Comparison of ENCODE assay signal across 2 mouse cellular contexts in genomic region chr6:48801897-48802296, GRCm38 (mm10).
TF ChIP-seq lines count a peak whose summit lies in the region.

No protein-coding gene starts in this region.

TF ChIP-seq in C2C12, 6 proteins besides CTCF, POLR2A, EP300 and RAD21 (continued from another document):
- TF ChIP-seq CEBPB (IDR thresholded peaks at IDR 0.05; ENCODE audit: low read depth): no peak
- TF ChIP-seq MYOD1 (IDR thresholded peaks at IDR 0.05; ENCODE audit: control insufficient read depth, insufficient read length, low read depth): no peak

TF ChIP-seq in CH12.LX, 34 proteins besides CTCF, POLR2A, EP300 and RAD21 (continued from another document):
- no peak for TF ChIP-seq MAZ (IDR thresholded peaks at IDR 0.05; ENCODE audit: low read depth, low read length)
- TF ChIP-seq MYC (IDR thresholded peaks at IDR 0.05; ENCODE audit: low read depth, low read length): 0 out of 2 replicates have a peak, but pooled peaks have one; percentile 48
- TF ChIP-seq CHD2 (IDR thresholded peaks at IDR 0.05; ENCODE audit: low read length): no peak
- no peak for TF ChIP-seq RCOR1 (conservative IDR thresholded peaks at IDR 0.05; ENCODE audit: low read depth, low read length)
- TF ChIP-seq JUN (IDR thresholded peaks at IDR 0.05; ENCODE audit: insufficient read depth, low read depth, low read length): no peak
- 0 out of 2 replicates have a peak, but pooled peaks have one; percentile 38 for TF ChIP-seq MAX (IDR thresholded peaks at IDR 0.05; ENCODE audit: low read length)
- no peak for TF ChIP-seq ETS1 (conservative IDR thresholded peaks at IDR 0.05; ENCODE audit: low read depth, low read length)
- no peak for TF ChIP-seq TBP (conservative IDR thresholded peaks at IDR 0.05; ENCODE audit: low read depth, low read length)
- TF ChIP-seq TCF12 (IDR thresholded peaks at IDR 0.05; ENCODE audit: low read depth, low read length): no peak
- no peak for TF ChIP-seq E2F4 (IDR thresholded peaks at IDR 0.05; ENCODE audit: insufficient replicate concordance, low read depth, low read length)
- no peak for TF ChIP-seq UBTF (IDR thresholded peaks at IDR 0.05; ENCODE audit: low read depth, low read length)
- 0 out of 2 replicates have a peak, but pooled peaks have one; percentile 25 for TF ChIP-seq BHLHE40 (IDR thresholded peaks at IDR 0.05; ENCODE audit: low read depth, low read length)
- no peak for TF ChIP-seq GABPA (IDR thresholded peaks at IDR 0.05; ENCODE audit: insufficient replicate concordance, low read depth, low read length)
- TF ChIP-seq MXI1 (IDR thresholded peaks at IDR 0.05; ENCODE audit: low read depth, low read length): no peak
